In the genomic region with DNA sequence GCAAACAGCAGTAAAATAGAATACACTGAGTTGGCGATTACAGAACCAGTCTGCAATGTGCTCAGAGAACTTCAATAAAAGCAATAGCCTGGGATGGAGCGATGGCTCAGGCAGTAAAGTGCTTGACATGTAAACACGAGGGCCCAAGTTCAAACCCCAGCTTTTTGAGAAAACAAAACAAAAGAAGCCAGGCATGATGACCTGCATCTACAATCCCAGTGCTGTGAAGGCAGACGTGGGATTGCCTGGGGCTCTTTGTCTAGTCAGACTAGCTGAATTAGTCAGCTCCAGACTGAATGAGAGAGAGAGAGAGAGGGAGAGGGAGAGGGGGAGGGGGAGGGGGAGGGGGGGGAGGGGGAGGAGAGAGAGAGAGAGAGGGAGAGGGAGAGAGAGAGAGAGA, we compare ENCODE assay signal across 39 mouse cellular contexts. TPM values are rescaled to one million over a fixed set of nuclear protein-coding genes. Genes with fewer than 3 reads are reported as not detected.
DNase-seq lines count a peak whose midpoint lies in the region; ATAC-seq lines count a peak whose summit lies in the region.
"Had no signal": no experiment of that assay in that cellular context is flagged by ENCODE, and none has a peak within 500 bp of the region (broad histone marks: within the 10 kb centered on the region; RNA-seq: fewer than 3 reads in every experiment).

No protein-coding gene starts in this region.

- ATAC-seq in midbrain, embryonic 11.5 days (ENCODE audit: low FRiP score): no peak
- ATAC-seq in embryonic facial prominence, embryonic 13.5 days (ENCODE audit: insufficient number of reproducible peaks, insufficient read depth, low FRiP score, low TSS enrichment, low read depth): no peak
- no peak for ATAC-seq in forebrain, embryonic 13.5 days
- ATAC-seq: forebrain, postnatal 0 days; midbrain, embryonic 15.5 days had no signal

- H3K4me2 ChIP-seq in midbrain, embryonic 11.5 days: no peak overlapping the region
- H3K4me2 ChIP-seq in embryonic facial prominence, embryonic 13.5 days: no peak overlapping the region
- no peak overlapping the region for H3K4me2 ChIP-seq in forebrain, embryonic 13.5 days
- H3K4me2 ChIP-seq: embryonic facial prominence, embryonic 12.5 days; heart, embryonic 15.5 days; hindbrain, embryonic 15.5 days; kidney, embryonic 15.5 days; liver, embryonic 11.5 days; midbrain, embryonic 15.5 days had no signal

- DNase-seq in embryo, embryonic 10.5 days (ENCODE audit: low spot score): peak; percentile 19
- DNase-seq in embryo, embryonic 10 days (ENCODE audit: low spot score): no peak
- DNase-seq in midbrain, embryonic 10.5 days (ENCODE audit: low spot score): no peak
- no peak for DNase-seq in midbrain, embryonic 11.5 days (ENCODE audit: low spot score, missing footprints)
- DNase-seq in retina, embryonic 14.5 days (ENCODE audit: low spot score): peak; percentile 20
- DNase-seq in adrenal gland, postnatal 14 days: no peak
- DNase-seq: adrenal gland, postnatal 36 days; cerebellum, adult 8-10 months; cerebellum, postnatal 25 days; forebrain, postnatal 0 days; gastrocnemius, postnatal 14 days; heart, adult 11 months; kidney, adult 18-20 months; kidney, postnatal 25 days; lung, postnatal 36 days; thymus, postnatal 14 days had no signal

- H3K27ac ChIP-seq in midbrain, embryonic 10.5 days (replicated peaks): peak overlapping the region; percentile 42; the same call in 1 of the 2 replicates
- H3K27ac ChIP-seq in midbrain, embryonic 11.5 days (ENCODE audit: low read depth, low read length): no peak overlapping the region
- peak overlapping the region; percentile 22; the same call in 1 of the 2 replicates for H3K27ac ChIP-seq in embryonic facial prominence, embryonic 13.5 days
- no peak overlapping the region for H3K27ac ChIP-seq in forebrain, embryonic 13.5 days
- H3K27ac ChIP-seq: heart, embryonic 10.5 days; heart, embryonic 15.5 days; hindbrain, embryonic 15.5 days; kidney, embryonic 15.5 days; midbrain, embryonic 15.5 days had no signal

- no peaks in the 10 kb centered on the region for H3K9me3 ChIP-seq in midbrain, embryonic 10.5 days (replicated peaks)
- H3K9me3 ChIP-seq in midbrain, embryonic 11.5 days (ENCODE audit: control insufficient read depth, low read length): no peaks in the 10 kb centered on the region
- H3K9me3 ChIP-seq in embryonic facial prominence, embryonic 13.5 days: no peaks in the 10 kb centered on the region
- H3K9me3 ChIP-seq in forebrain, embryonic 13.5 days (replicated peaks): no peaks in the 10 kb centered on the region
- H3K9me3 ChIP-seq: embryonic facial prominence, embryonic 12.5 days; G1E; heart, embryonic 15.5 days; hindbrain, embryonic 15.5 days; kidney, embryonic 15.5 days; limb, embryonic 13.5 days; midbrain, embryonic 15.5 days had no signal

- no peaks in the 10 kb centered on the region for H3K27me3 ChIP-seq in midbrain, embryonic 10.5 days (ENCODE audit: low read depth, poor library complexity, severe bottlenecking)
- no peaks in the 10 kb centered on the region for H3K27me3 ChIP-seq in midbrain, embryonic 11.5 days (ENCODE audit: control insufficient read depth, insufficient read depth, low read length)
- H3K27me3 ChIP-seq in embryonic facial prominence, embryonic 13.5 days: no peaks in the 10 kb centered on the region
- no peaks in the 10 kb centered on the region for H3K27me3 ChIP-seq in forebrain, embryonic 13.5 days
- H3K27me3 ChIP-seq: embryonic facial prominence, embryonic 12.5 days; heart, embryonic 15.5 days; hindbrain, embryonic 15.5 days; kidney, embryonic 15.5 days; limb, embryonic 13.5 days; midbrain, embryonic 15.5 days had no signal

- H3K9ac ChIP-seq in midbrain, embryonic 11.5 days (ENCODE audit: low read length): no peak overlapping the region
- H3K9ac ChIP-seq in embryonic facial prominence, embryonic 13.5 days: no peak overlapping the region
- no peak overlapping the region for H3K9ac ChIP-seq in forebrain, embryonic 13.5 days
- H3K9ac ChIP-seq: embryonic facial prominence, embryonic 12.5 days; forebrain, postnatal 0 days; heart, embryonic 15.5 days; hindbrain, embryonic 15.5 days; kidney, embryonic 15.5 days; limb, embryonic 13.5 days; midbrain, embryonic 15.5 days had no signal

- peaks cover 20% of the 10 kb centered on the region for H3K4me1 ChIP-seq in midbrain, embryonic 10.5 days
- H3K4me1 ChIP-seq in midbrain, embryonic 11.5 days (ENCODE audit: control insufficient read depth, insufficient read depth, low read length): peaks cover 2% of the 10 kb centered on the region; the same call in 1 of the 2 replicates
- peaks cover 35% of the 10 kb centered on the region for H3K4me1 ChIP-seq in embryonic facial prominence, embryonic 13.5 days
- peaks cover 19% of the 10 kb centered on the region; the same call in 1 of the 2 replicates for H3K4me1 ChIP-seq in forebrain, embryonic 13.5 days
- H3K4me1 ChIP-seq: heart, embryonic 10.5 days; heart, embryonic 15.5 days; kidney, embryonic 15.5 days had no signal

- no peak overlapping the region for H3K4me3 ChIP-seq in midbrain, embryonic 10.5 days
- no peak overlapping the region for H3K4me3 ChIP-seq in midbrain, embryonic 11.5 days (ENCODE audit: low read depth, low read length)
- no peak overlapping the region for H3K4me3 ChIP-seq in embryonic facial prominence, embryonic 13.5 days
- H3K4me3 ChIP-seq in forebrain, embryonic 13.5 days: no peak overlapping the region
- H3K4me3 ChIP-seq: embryonic facial prominence, embryonic 12.5 days; erythroblast, embryonic 14.5 days; heart, embryonic 10.5 days; heart, embryonic 15.5 days; hindbrain, embryonic 15.5 days; kidney, embryonic 15.5 days; limb, embryonic 13.5 days; midbrain, embryonic 15.5 days had no signal

- 57% methylated on average over 4 of the region's 4 CpGs for WGBS in midbrain, embryonic 10.5 days
- 60% methylated on average over 4 of the region's 4 CpGs for WGBS in midbrain, embryonic 11.5 days
- 43% methylated on average over 4 of the region's 4 CpGs for WGBS in embryonic facial prominence, embryonic 13.5 days
- WGBS in forebrain, embryonic 13.5 days: 31% methylated on average over 4 of the region's 4 CpGs

- H3K36me3 ChIP-seq in midbrain, embryonic 10.5 days: peaks cover under 1% of the 10 kb centered on the region
- no peaks in the 10 kb centered on the region for H3K36me3 ChIP-seq in midbrain, embryonic 11.5 days (ENCODE audit: control insufficient read depth, insufficient read depth, low read length)
- H3K36me3 ChIP-seq in embryonic facial prominence, embryonic 13.5 days: peaks cover 45% of the 10 kb centered on the region
- H3K36me3 ChIP-seq in forebrain, embryonic 13.5 days (ENCODE audit: poor library complexity, severe bottlenecking): no peaks in the 10 kb centered on the region; the same call in 1 of the 2 replicates
- H3K36me3 ChIP-seq: G1E; heart, embryonic 10.5 days; heart, embryonic 15.5 days; hindbrain, embryonic 15.5 days; kidney, embryonic 15.5 days; midbrain, embryonic 15.5 days had no signal

RNA-seq across cellular contexts. Expression of a gene that starts 33.6 kb away (rescaled TPM):
- polyA plus RNA-seq in midbrain, embryonic 10.5 days (2016; fragmentation: Nextera tagmentation; extraction: Ambion mirVana): 3.6 and 4.1 TPM in 2 replicates
- polyA plus RNA-seq in midbrain, embryonic 11.5 days (2014; fragmentation: Nextera tagmentation; extraction: Ambion mirVana): 4.9 and 5.4 TPM in 2 replicates
- 20.1 and 20.5 TPM in 2 replicates for polyA plus RNA-seq in embryonic facial prominence, embryonic 13.5 days (2015; fragmentation: Nextera tagmentation; extraction: Ambion mirVana)
- total RNA-seq in adrenal gland, postnatal 14 days (2021): 24.9 and 26.5 TPM in 2 replicates
- polyA plus RNA-seq in forebrain, embryonic 13.5 days (2015; fragmentation: Nextera tagmentation; extraction: Ambion mirVana): 2.7 and 2.9 TPM in 2 replicates
- total RNA-seq: neutrophil, adult 5-6 weeks had no signal
- polyA plus RNA-seq: erythroblast, embryonic 14.5 days; G1E had no signal

RNA-seq across cellular contexts. Expression of a gene that starts 48.8 kb away (rescaled TPM):
- polyA plus RNA-seq in midbrain, embryonic 10.5 days (2016; fragmentation: Nextera tagmentation; extraction: Ambion mirVana): not detected in 2 replicates
- polyA plus RNA-seq in midbrain, embryonic 11.5 days (2014; fragmentation: Nextera tagmentation; extraction: Ambion mirVana): not detected in 2 replicates
- not detected in 2 replicates for polyA plus RNA-seq in embryonic facial prominence, embryonic 13.5 days (2015; fragmentation: Nextera tagmentation; extraction: Ambion mirVana)
- not detected in 2 replicates for total RNA-seq in adrenal gland, postnatal 14 days (2021)
- not detected in 2 replicates for polyA plus RNA-seq in forebrain, embryonic 13.5 days (2015; fragmentation: Nextera tagmentation; extraction: Ambion mirVana)
- total RNA-seq: adrenal gland, postnatal 36 days; forebrain, postnatal 0 days; G1E; gastrocnemius, postnatal 14 days; heart, postnatal 25 days; layer of hippocampus, adult 18-20 months; layer of hippocampus, postnatal 10 days; left cerebral cortex, adult 18-20 months; megakaryocyte, adult 5-6 weeks; neutrophil, adult 5-6 weeks had no signal
- polyA plus RNA-seq: embryonic facial prominence, embryonic 12.5 days; erythroblast, embryonic 14.5 days; forebrain, embryonic 11.5 days; forebrain, postnatal 0 days; G1E; heart, embryonic 10.5 days; heart, embryonic 15.5 days; hindbrain, embryonic 15.5 days; kidney, embryonic 15.5 days; limb, embryonic 13.5 days; liver, embryonic 11.5 days; liver, embryonic 16.5 days; lung, embryonic 16.5 days; midbrain, embryonic 15.5 days; neural tube, embryonic 11.5 days; urinary bladder, adult 2 months had no signal

Comparison
In these comparisons a context has a peak if more than half of its experiments do, and no peak if none do; other contexts are left out.
1. DNase-seq: peak in embryo, embryonic 10.5 days (single experiment) and retina, embryonic 14.5 days (single experiment); none in embryo, embryonic 10 days (single experiment), midbrain, embryonic 10.5 days (single experiment), midbrain, embryonic 11.5 days (single experiment) and adrenal gland, postnatal 14 days (single experiment).
2. H3K27ac ChIP-seq: peak in midbrain, embryonic 10.5 days (single experiment) and embryonic facial prominence, embryonic 13.5 days (single experiment); none in midbrain, embryonic 11.5 days (single experiment) and forebrain, embryonic 13.5 days (single experiment).